Mouse (Mus musculus): ENCODE results near the gene Prc1. TPM values are rescaled to one million over a fixed set of nuclear protein-coding genes. Genes with fewer than 3 reads are reported as not detected.
A peak's percentile ranks its signal among the peaks of the same experiment; 100 is the strongest.

Gene Prc1
- polyA plus RNA-seq, 1 experiment: 124 TPM

DNA sequence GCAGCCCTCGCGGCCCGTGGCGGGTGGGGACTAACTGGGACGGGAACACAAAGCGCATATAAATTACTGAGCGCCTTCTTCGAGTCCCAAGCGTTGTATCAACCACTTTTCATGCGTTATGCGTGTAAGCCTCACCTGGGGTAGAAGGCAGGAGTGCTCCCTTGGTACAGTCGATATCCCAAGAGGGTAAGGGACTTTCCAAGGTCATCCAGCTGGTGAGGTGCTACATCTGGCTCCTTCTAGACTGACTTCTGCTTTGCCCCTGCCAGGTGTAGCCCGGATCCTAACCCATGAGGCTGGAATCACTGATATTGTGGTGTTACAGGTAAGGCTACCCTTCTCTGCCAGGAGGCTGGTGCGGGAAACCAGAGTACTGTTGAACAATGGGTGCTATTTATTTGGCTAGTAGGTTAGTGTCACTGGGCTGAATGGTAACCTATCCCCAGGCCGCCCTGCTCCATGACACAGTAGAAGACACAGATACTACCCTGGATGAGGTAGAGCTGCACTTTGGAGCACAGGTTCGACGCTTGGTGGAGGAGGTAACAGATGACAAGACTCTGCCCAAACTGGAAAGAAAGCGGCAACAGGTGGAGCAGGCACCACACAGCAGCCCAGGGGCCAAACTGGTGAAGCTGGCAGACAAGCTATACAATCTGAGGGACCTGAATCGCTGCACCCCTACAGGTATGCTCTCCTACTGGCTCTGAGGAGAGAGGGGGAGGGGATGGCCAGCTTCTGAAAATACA lies 49.2 kb downstream of the Prc1 start:
- no peak overlapping the region for H3K27ac ChIP-seq (ENCODE audit: insufficient read depth, low read length)
- no peak for TF ChIP-seq POLR2A (IDR thresholded peaks at IDR 0.05; ENCODE audit: low read depth, low read length)
- no peak for TF ChIP-seq CTCF (IDR thresholded peaks at IDR 0.05; ENCODE audit: borderline replicate concordance, insufficient read depth, low read length)
- peaks cover 16% of the 10 kb centered on the region for H3K4me1 ChIP-seq (ENCODE audit: control insufficient read depth, insufficient read depth, low read length)
- H3K4me3 ChIP-seq (ENCODE audit: insufficient read depth, low read length): peak overlapping the region; percentile 49

DNA sequence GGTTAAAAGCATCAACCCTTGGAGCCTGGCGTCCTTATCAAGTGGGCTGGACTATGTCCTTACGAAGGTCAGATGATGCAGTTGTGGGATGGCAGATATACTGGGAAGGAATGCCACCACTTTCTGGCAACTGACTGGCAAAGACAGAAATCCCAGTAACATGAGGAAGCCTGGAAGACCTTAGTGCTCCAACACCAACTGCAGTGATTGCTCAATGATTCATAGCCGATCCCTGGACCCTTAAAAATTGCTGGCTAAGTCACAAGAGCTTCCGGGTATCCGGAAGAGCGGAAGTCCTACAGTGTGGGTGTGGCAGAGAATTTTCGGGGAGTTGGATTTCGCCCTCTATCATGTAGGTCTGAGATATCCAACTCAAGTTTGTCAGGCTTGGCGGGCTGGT lies 51.9 kb downstream of the Prc1 start:
- Histone ChIP-seq H3K27ac (ENCODE audit: insufficient read depth, low read length) (no peak overlapping the region), H3K4me1 (ENCODE audit: control insufficient read depth, insufficient read depth, low read length) (peaks cover 13% of the 10 kb centered on the region), H3K4me3 (ENCODE audit: insufficient read depth, low read length) (no peak overlapping the region)
- TF ChIP-seq POLR2A (IDR thresholded peaks at IDR 0.05; ENCODE audit: low read depth, low read length) (no peak), CTCF (IDR thresholded peaks at IDR 0.05; ENCODE audit: borderline replicate concordance, insufficient read depth, low read length) (no peak)

DNA sequence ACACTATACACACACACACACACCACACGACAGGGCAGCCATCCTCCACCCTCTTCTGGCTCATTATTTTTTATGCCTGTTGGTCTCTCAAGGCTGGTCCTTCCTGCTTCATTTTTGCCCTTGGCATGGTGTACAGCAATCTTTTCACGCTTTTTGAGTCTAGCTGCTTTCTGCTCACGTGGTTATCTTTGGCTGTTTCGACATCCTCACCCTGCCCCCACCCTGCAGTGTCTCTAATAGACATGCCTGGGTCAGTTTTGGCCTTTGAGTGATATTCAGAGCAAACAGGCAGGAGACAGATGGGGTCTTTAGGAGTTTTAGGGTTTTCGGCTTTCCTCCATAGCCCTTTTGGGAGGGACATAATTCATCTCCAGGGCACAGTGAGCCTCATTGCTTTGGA lies 52.6 kb downstream of the Prc1 start:
- H3K27ac ChIP-seq (ENCODE audit: insufficient read depth, low read length): no peak overlapping the region
- TF ChIP-seq POLR2A (IDR thresholded peaks at IDR 0.05; ENCODE audit: low read depth, low read length) (no peak), CTCF (IDR thresholded peaks at IDR 0.05; ENCODE audit: borderline replicate concordance, insufficient read depth, low read length) (no peak)
- H3K4me1 ChIP-seq (ENCODE audit: control insufficient read depth, insufficient read depth, low read length): peaks cover 13% of the 10 kb centered on the region
- H3K4me3 ChIP-seq (ENCODE audit: insufficient read depth, low read length): no peak overlapping the region

DNA sequence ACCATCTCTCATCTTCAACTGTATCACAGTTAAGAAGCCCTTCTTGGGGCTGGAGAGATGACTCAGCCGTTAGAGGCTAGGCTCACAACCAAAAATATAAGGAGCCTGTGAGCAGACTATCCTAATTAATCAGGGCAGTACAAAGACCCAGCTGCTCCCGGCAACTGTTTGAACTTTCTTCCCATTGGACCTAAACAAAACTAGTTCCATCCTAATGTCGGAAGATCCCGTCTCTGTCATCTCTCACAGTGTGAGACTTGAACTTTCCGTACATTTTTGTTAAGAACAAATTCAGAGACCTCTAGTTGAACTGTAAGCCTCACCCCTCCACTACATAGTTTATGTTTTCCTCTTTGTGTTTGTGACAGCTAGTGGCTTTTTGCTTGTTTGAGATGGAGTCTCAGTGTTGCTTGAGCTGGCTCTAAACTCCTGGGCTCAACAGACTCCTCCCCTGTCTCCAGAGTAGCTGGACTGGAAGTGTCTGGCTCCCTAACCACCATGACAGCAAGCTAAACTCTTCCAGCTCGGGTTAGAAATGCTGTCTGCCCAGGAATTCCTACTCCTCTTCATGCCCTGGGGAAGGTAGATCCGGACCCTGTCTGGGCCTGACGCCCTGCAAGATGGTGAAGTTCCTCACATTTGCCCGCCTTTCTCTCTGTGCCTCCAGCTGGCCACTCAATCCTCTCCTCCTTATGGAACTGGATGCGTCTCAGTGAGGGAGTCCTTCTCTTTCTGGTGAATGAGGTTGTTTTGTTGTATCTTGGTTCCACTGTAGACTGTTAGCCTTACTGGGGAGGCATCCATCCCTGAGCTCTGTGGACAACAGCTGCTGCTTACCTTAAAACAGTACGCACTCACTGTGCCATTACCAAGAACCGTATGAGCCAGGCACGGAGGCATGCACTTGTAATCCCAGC lies 53.7 kb downstream of the Prc1 start:
- no peak overlapping the region for H3K4me3 ChIP-seq (ENCODE audit: insufficient read depth, low read length)
- peaks cover 13% of the 10 kb centered on the region for H3K4me1 ChIP-seq (ENCODE audit: control insufficient read depth, insufficient read depth, low read length)
- 0 out of 2 replicates have a peak overlapping the region, but pooled peaks have one; percentile 25 for H3K27ac ChIP-seq (ENCODE audit: insufficient read depth, low read length)
- TF ChIP-seq CTCF (IDR thresholded peaks at IDR 0.05; ENCODE audit: borderline replicate concordance, insufficient read depth, low read length) (no peak), POLR2A (IDR thresholded peaks at IDR 0.05; ENCODE audit: low read depth, low read length) (no peak)

DNA sequence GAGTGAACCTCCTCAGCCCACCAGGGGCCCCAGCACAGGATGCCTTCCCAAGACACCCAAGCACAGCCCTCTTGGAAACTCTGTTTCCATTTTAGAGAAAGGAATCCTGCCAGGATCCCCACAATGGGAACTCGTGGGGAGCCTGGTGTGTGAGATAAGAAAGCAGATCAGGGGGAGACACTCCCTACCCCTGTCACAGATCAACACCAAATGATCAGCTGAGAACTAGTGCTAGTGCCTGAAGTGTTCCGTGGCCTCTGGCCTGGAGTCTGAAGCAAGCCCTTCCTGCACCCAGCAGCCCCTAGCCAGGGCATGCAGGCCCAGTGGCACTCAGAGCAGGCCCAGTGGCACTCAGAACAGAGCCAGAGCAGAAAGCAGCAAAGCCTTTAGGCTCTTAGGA lies 56.6 kb downstream of the Prc1 start:
- no peak overlapping the region for H3K4me3 ChIP-seq (ENCODE audit: insufficient read depth, low read length)

DNA sequence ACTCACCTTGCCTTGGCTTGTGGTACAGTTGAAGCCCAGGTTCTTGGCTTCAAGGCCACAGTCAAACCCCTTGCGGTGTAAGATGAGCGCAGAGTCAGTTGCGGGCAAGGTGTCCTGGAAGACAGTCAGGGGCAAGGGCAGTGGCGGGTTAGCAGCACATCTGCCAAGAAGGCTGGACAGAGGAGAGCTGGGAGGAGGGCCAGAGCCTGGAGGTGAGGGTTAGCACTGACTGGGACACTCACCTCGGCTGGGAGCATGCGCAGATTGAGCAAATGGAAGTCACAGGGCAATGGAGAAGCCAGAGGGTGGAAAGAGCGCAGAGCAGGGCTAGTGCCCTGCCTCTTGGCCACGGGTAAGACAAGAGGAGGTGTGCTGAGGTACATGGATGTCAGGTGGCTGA lies 58.7 kb downstream of the Prc1 start:
- no peak overlapping the region for H3K27ac ChIP-seq (ENCODE audit: insufficient read depth, low read length)
- H3K4me1 ChIP-seq (ENCODE audit: control insufficient read depth, insufficient read depth, low read length): peaks cover 5% of the 10 kb centered on the region; the same call in 1 of the 2 replicates
- H3K4me3 ChIP-seq (ENCODE audit: insufficient read depth, low read length): no peak overlapping the region
- TF ChIP-seq POLR2A (IDR thresholded peaks at IDR 0.05; ENCODE audit: low read depth, low read length): no peak
- no peak for TF ChIP-seq CTCF (IDR thresholded peaks at IDR 0.05; ENCODE audit: borderline replicate concordance, insufficient read depth, low read length)

More for the DNA sequence above, 56.6 kb downstream of the Prc1 start:
- no peak overlapping the region for H3K27ac ChIP-seq (ENCODE audit: insufficient read depth, low read length)
- peaks cover 13% of the 10 kb centered on the region for H3K4me1 ChIP-seq (ENCODE audit: control insufficient read depth, insufficient read depth, low read length)
- TF ChIP-seq POLR2A (IDR thresholded peaks at IDR 0.05; ENCODE audit: low read depth, low read length): no peak
- TF ChIP-seq CTCF (IDR thresholded peaks at IDR 0.05; ENCODE audit: borderline replicate concordance, insufficient read depth, low read length): no peak

DNA sequence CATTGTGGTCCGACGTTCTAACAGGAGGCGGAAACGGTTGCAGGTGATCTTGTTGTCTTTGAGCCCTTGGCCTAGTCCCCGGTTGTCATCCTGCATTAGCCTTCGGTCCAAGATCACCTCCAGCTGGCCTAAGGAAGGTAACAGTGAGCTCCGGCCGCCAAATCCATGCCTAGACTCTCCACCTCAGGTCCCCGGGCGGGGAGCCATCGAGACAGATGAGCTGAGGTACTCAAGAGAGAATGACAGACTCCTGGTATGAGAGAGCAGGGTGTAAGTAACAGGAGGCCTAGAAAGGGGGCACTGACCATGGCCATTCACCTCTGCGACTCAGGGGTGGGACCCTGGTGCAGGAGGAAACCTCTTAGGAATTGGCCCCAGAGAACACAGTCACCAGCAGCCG lies 62.1 kb downstream of the Prc1 start:
- TF ChIP-seq CTCF (IDR thresholded peaks at IDR 0.05; ENCODE audit: borderline replicate concordance, insufficient read depth, low read length) (no peak), POLR2A (IDR thresholded peaks at IDR 0.05; ENCODE audit: low read depth, low read length) (no peak)
- Histone ChIP-seq H3K27ac (ENCODE audit: insufficient read depth, low read length) (no peak overlapping the region), H3K4me3 (ENCODE audit: insufficient read depth, low read length) (no peak overlapping the region), H3K4me1 (ENCODE audit: control insufficient read depth, insufficient read depth, low read length) (no peaks in the 10 kb centered on the region)

DNA sequence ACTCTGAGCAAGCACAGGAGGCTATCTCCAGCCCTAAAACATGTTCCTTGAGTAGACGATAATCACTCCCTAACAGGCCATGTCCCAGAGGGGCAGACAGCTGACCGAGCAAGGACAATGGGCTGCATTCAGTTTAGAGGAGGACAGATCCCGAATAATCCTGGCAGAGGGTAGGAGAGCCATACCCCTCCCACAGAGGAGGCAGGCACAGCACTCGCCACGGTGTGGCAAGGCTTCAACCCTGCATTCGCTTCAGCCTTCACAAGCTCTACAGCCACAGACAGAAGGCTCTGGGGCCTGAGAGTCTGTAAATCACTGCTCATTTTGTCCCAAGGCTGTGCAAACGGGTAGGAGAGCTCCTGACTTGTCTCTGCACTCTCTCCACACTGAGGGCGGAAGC lies 62.9 kb downstream of the Prc1 start:
- Histone ChIP-seq H3K27ac (ENCODE audit: insufficient read depth, low read length) (no peak overlapping the region), H3K4me1 (ENCODE audit: control insufficient read depth, insufficient read depth, low read length) (no peaks in the 10 kb centered on the region), H3K4me3 (ENCODE audit: insufficient read depth, low read length) (no peak overlapping the region)
- TF ChIP-seq CTCF (IDR thresholded peaks at IDR 0.05; ENCODE audit: borderline replicate concordance, insufficient read depth, low read length) (no peak), POLR2A (IDR thresholded peaks at IDR 0.05; ENCODE audit: low read depth, low read length) (no peak)

DNA sequence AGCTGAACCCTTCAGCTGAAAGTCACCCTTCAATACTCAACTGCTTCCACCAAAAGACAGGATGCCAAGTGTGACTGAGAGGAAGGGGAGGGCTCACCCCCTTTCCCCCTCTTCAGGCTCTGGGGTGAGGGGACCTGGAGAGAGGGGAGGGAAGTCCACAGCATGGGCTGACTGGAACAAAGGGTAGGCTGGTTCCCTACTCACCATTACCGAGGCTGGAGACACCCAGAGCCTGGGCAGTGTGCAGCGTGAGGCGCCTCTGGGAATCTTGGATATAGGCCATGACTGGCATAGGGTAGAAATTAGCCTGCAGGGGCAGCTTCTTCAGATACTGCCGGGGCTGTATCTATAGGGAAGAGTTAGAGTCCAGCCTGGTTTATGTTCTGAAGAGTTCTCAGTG lies 63.8 kb downstream of the Prc1 start:
- TF ChIP-seq POLR2A (IDR thresholded peaks at IDR 0.05; ENCODE audit: low read depth, low read length): no peak
- no peak for TF ChIP-seq CTCF (IDR thresholded peaks at IDR 0.05; ENCODE audit: borderline replicate concordance, insufficient read depth, low read length)
- Histone ChIP-seq H3K27ac (ENCODE audit: insufficient read depth, low read length) (no peak overlapping the region), H3K4me1 (ENCODE audit: control insufficient read depth, insufficient read depth, low read length) (no peaks in the 10 kb centered on the region)

DNA sequence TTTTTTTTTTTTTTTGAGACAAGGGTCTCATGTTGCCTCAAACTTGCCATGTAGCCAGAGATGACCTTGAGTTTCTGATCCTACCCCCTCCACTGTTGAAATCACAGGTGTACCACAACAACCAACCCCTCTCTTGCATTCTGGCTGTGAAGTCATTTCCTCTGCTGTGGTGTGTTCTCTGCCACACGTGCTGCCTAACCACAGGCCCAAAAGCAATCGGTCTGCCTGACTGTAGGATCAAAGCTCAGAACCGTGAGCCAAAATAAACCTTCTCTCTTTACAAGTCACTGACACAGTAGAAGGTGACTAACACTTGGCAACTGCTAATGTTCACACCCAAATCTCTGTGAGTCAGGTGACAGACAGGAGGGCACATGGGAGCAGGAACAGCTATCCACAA lies 66.2 kb downstream of the Prc1 start:
- TF ChIP-seq POLR2A (IDR thresholded peaks at IDR 0.05; ENCODE audit: low read depth, low read length) (no peak), CTCF (IDR thresholded peaks at IDR 0.05; ENCODE audit: borderline replicate concordance, insufficient read depth, low read length) (no peak)
- Histone ChIP-seq H3K4me1 (ENCODE audit: control insufficient read depth, insufficient read depth, low read length) (no peaks in the 10 kb centered on the region), H3K27ac (ENCODE audit: insufficient read depth, low read length) (no peak overlapping the region), H3K4me3 (ENCODE audit: insufficient read depth, low read length) (no peak overlapping the region)

More for the DNA sequence above, 63.8 kb downstream of the Prc1 start:
- no peak overlapping the region for H3K4me3 ChIP-seq (ENCODE audit: insufficient read depth, low read length)
